Mouse (Mus musculus) cerebellum, adult 2 months (tissue): ENCODE measurements around the gene Soga3.

Source experiments
- CTCF ChIP-seq: fragments of 200-500 bp; IDR thresholded peaks from 2 replicates; pipeline ENCODE4 v1.5.1; 2011; ENCODE audit warnings: low read depth, mild to moderate bottlenecking, control low read depth, low read length, moderate library complexity, borderline replicate concordance; ENCODE audit not compliant: insufficient read depth
- POLR2A ChIP-seq: fragments of 200-500 bp; IDR thresholded peaks from 2 replicates; pipeline ENCODE4 v1.6.1; 2011; ENCODE audit warnings: low read length, control low read depth, borderline replicate concordance; ENCODE audit not compliant: insufficient read depth

DNA sequence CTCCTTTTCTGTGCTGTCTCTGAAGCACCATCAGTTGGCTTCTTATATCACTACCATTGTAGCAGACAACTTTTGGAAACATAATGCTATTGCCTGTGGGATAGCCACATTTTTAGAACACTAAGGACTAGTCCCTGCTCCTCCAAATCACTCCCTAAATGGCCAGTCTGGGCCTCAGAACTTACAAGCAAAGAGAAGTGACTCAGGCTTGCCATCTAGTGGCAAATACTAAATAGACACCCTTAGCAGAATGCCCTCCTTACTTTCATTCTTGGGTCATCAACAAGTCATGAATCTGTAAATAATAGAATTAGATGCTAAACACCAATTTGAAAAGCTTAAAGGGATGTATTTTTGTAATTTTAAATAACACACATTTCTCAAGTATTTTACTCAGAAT, 63.1 kb downstream of the Soga3 start:
- TF ChIP-seq POLR2A: no peak
- peak; percentile 55; the same call in 1 of the 2 replicates for TF ChIP-seq CTCF
